ENCODE assay signal across 18 mouse cellular contexts in genomic region chr17:43846714-43847113, GRCm38 (mm10). TPM values are rescaled to one million over a fixed set of nuclear protein-coding genes. Genes with fewer than 3 reads are reported as not detected.
DNase-seq lines count a peak whose midpoint lies in the region; ATAC-seq and TF ChIP-seq lines count a peak whose summit lies in the region.
"Had no signal": no experiment of that assay in that cellular context is flagged by ENCODE, and none has a peak within 500 bp of the region (broad histone marks: within the 10 kb centered on the region; RNA-seq: fewer than 3 reads in every experiment).

No protein-coding gene starts in this region.

- in situ Hi-C loops in Patski (cut with MboI; ENCODE audit: low pct_unique_long_range_greater_than_20kb), result no loop called here

- H3K4me1 ChIP-seq in midbrain, embryonic 15.5 days, result no peaks in the 10 kb centered on the region
- H3K4me1 ChIP-seq: forebrain, embryonic 15.5 days; kidney, embryonic 15.5 days; liver, embryonic 13.5 days had no signal

- no peak overlapping the region for H3K4me2 ChIP-seq in midbrain, embryonic 15.5 days
- H3K4me2 ChIP-seq: forebrain, embryonic 15.5 days; kidney, embryonic 15.5 days; liver, embryonic 13.5 days had no signal

- H3K27me3 ChIP-seq in Patski, result no peaks in the 10 kb centered on the region
- H3K27me3 ChIP-seq in midbrain, embryonic 15.5 days (replicated peaks), result no peaks in the 10 kb centered on the region
- H3K27me3 ChIP-seq: forebrain, embryonic 15.5 days; kidney, embryonic 15.5 days; liver, embryonic 13.5 days had no signal

- H3K9ac ChIP-seq in midbrain, embryonic 15.5 days, result no peak overlapping the region
- H3K9ac ChIP-seq: forebrain, embryonic 15.5 days; kidney, embryonic 15.5 days; liver, embryonic 13.5 days had no signal

- intact Hi-C loops in gastrocnemius, postnatal 14 days (cut with DNase I; ENCODE audit: low total_unique reads), result no loop called here

- no peak for TF ChIP-seq CTCF in Patski (IDR thresholded peaks at IDR 0.05)

- H3K4me3 ChIP-seq in midbrain, embryonic 15.5 days, result no peak overlapping the region
- H3K4me3 ChIP-seq: forebrain, embryonic 15.5 days; kidney, embryonic 15.5 days; liver, embryonic 13.5 days had no signal

- H3K36me3 ChIP-seq in midbrain, embryonic 15.5 days (replicated peaks), result no peaks in the 10 kb centered on the region
- H3K36me3 ChIP-seq: forebrain, embryonic 15.5 days; kidney, embryonic 15.5 days; liver, embryonic 13.5 days had no signal

- DNase-seq in gastrocnemius, adult 18-20 months (ENCODE audit: low spot score), result peak; percentile 24
- DNase-seq in gastrocnemius, postnatal 14 days, result no peak
- DNase-seq in kidney, adult 9 months, result peak; percentile 23
- no peak for DNase-seq in kidney, postnatal 10 days
- DNase-seq in Patski (ENCODE audit: low read depth, low spot score), result peak; percentile 78
- peak; percentile 4 for DNase-seq in lung, postnatal 14 days
- no peak for DNase-seq in layer of hippocampus, adult 8-10 months (ENCODE audit: low spot score in 2 of 2)
- DNase-seq: adrenal gland, postnatal 14 days; B cell, adult 2 months; cerebellum, adult 8-10 months; gastrocnemius, postnatal 25 days; liver, embryonic 13.5 days; midbrain, embryonic 14.5 days; thymus, postnatal 25 days had no signal

- WGBS in midbrain, embryonic 15.5 days, result 80% methylated on average over 2 of the region's 2 CpGs

- POLR2A ChIA-PET in Patski (lab: Charles Lee), result no interaction called here

- peak; percentile 69 for ATAC-seq in Patski
- ATAC-seq in midbrain, embryonic 15.5 days (replicated peaks), result no peak
- ATAC-seq: forebrain, embryonic 15.5 days had no signal

- H3K27ac ChIP-seq in midbrain, embryonic 15.5 days, result no peak overlapping the region
- H3K27ac ChIP-seq: forebrain, embryonic 15.5 days; kidney, embryonic 15.5 days; liver, embryonic 13.5 days had no signal

- CTCF ChIA-PET in Patski (lab: Charles Lee), result interaction anchor here (0.8 to 1.8 kb wide), 6 partner anchors 9 to 45 kb away, joined by 3 to 4 read pairs (median 4); partner anchors contain the start of gene Rcan2

- H3K9me3 ChIP-seq in midbrain, embryonic 15.5 days, result no peaks in the 10 kb centered on the region
- H3K9me3 ChIP-seq: forebrain, embryonic 15.5 days; kidney, embryonic 15.5 days; liver, embryonic 13.5 days had no signal

RNA-seq across cellular contexts. Expression of gene Rcan2, which starts 45.6 kb away (rescaled TPM):
- 10 to 100 TPM; 51.9 to 60.3 TPM for total RNA-seq in gastrocnemius, adult 18-20 months (2021)
- total RNA-seq in gastrocnemius, postnatal 14 days (2021), result 10 to 100 TPM; 20.5 to 27.2 TPM
- polyA plus RNA-seq in Patski (2021), result 109 TPM
- total RNA-seq in layer of hippocampus, adult 8-10 months (2022), result 100 to 1,000 TPM in 2 of 4 experiments, 10 to 100 TPM in 2; 96.1 to 102 (median 98.4) TPM
- 118 and 128 TPM in 2 replicates for polyA plus RNA-seq in midbrain, embryonic 15.5 days (2015; fragmentation: Nextera tagmentation; extraction: Ambion mirVana)
- total RNA-seq: megakaryocyte progenitor cell, adult 5-6 weeks had no signal

Comparison
In these comparisons a context has a peak if more than half of its experiments do, and no peak if none do; other contexts are left out.
1. DNase-seq: peak in gastrocnemius, adult 18-20 months (single experiment), kidney, adult 9 months (single experiment), Patski (single experiment) and lung, postnatal 14 days (single experiment); none in gastrocnemius, postnatal 14 days (single experiment), kidney, postnatal 10 days (single experiment) and layer of hippocampus, adult 8-10 months (0 of 2).